Mouse (Mus musculus) testis, postnatal 10 days (tissue): Measurements from ENCODE around the gene Galnt15.
"Not testable (repeated sequence)": the region's sequence is repeated elsewhere in the genome, so short reads cannot be mapped to it uniquely, and the experiment has no call there.

Source experiments
- DNase-seq: peaks from one replicate; pipeline ENCODE4 v3.0.0; 2021; ENCODE audit warnings: low spot score

Gene Galnt15

GRCm38 (mm10) chr14:32036482-32036881 is 7.7 kb downstream of the Galnt15 start:
- DNase-seq, result peak; percentile 68

DNA sequence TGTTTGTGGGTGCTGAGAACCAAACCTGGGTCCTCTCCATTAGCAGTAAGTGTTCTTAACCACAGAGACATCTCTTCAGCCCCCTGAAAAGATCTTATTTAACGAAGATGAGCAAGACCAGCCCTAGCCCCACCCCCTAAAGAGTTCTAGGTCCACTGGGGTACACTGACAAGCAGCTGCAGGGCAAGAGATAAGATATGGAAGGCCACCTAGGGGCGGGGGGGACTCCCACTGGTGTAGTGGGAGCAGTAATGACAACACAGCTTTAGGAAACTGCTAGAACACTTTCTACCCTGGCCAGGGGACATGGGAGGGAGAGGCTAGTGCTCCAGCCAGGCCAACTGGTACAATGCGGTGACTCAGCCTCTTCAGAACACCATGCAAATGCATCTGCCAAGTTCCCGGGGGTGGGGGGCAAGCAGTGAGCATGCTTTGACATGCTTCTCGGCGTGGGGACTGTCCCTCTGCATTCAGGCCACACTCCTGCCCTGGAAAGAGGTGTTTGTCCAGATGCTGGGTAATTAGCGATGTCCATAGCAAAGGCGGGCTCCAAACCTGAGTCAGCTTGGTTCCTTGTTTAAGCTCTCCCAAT is 9.0 kb downstream of the Galnt15 start:
- no peak for DNase-seq

GRCm38 (mm10) chr14:32042108-32042507 is 13.3 kb downstream of the Galnt15 start:
- no peak for DNase-seq

GRCm38 (mm10) chr14:32046357-32046756 is 17.6 kb downstream of the Galnt15 start:
- peak; percentile 52 for DNase-seq

GRCm38 (mm10) chr14:32050171-32050570 is 21.4 kb downstream of the Galnt15 start:
- no peak for DNase-seq

DNA sequence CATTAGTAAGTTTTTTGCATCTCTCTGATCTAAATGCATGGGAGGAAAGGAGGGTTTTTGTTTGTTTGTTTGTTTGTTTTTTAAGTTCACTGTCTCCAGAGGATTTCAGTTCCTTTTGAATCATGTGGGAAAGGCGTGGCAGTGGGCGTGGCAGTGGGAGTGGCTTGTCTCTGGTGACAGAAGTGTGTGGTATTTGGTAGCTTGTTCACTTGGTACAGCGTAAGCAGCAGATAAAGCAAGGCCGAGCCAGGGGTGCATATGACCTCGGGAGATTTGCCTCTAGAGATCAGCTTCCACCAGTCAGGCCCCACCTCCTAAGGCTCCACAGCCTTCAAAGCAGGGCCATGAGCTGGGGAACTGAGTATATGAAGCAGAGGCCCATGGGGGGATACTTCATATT is 25.1 kb downstream of the Galnt15 start:
- peak; percentile 57 for DNase-seq

GRCm38 (mm10) chr14:32054788-32055187 is 26.0 kb downstream of the Galnt15 start:
- no peak for DNase-seq

DNA sequence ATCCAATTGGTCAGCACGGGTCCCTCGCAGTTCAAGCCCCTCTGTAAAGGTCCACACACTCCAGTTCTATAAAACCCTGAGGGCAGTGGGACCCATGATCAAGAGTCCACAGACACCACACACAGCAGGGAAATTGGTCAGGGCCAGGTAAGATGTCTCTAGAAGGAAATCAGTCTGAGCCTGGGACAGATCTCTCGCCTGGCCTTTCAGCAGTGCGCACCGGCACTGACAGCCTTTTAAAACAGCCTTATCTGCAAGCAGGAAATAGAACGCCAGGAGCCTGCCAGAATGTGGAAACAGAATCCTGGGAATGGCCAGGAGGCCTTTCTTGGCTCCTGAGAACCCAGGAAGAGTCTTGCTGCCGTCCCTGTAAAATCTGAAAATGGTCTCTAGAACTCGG is 27.0 kb downstream of the Galnt15 start:
- no peak for DNase-seq

DNA sequence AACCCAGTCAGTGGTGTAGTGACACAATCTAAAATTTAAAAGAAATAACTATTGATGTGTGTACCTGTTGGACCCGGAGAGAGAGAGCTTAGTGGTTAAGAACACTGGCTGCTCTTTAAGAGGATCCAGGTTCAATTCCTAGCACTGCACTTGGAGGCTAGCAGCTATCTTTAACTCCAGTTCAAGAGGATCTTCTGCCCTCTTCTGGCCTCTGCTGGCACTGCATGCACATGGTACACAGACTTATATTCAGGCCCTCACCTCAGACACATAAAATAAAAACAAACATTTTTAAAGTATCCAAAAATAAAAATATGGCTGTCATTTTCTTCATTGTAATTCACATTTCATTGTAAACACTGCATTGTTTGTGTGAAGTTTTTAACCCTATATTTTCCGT is 27.9 kb downstream of the Galnt15 start:
- DNase-seq, result peak; percentile 77

GRCm38 (mm10) chr14:32057664-32058063 is 28.9 kb downstream of the Galnt15 start:
- DNase-seq, result no peak

DNA sequence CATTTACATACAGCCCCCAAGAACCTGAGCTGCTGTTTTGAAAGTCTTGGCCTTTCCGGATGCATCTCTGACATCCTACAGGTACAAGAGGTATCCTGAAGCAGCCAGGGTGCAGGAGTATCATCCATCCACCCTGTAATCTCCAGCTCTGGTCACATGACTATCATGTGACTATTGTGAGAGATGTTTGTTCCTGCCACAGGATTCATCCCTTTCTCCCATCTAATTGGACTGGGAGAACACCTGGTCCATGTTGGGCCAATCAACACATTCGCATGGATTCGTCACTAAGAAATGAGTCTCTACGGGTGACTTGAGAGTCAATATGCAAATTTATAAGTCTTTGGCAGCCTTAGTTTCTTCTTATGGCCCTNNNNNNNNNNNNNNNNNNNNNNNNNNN is 32.6 kb downstream of the Galnt15 start:
- no peak for DNase-seq

- no peak for DNase-seq
Measured at GRCm38 (mm10) chr14:32072807-32073206, 44.0 kb downstream of the Galnt15 start.

GRCm38 (mm10) chr14:32073211-32073685 is 44.5 kb downstream of the Galnt15 start:
- DNase-seq, result no peak

GRCm38 (mm10) chr14:32073901-32074300 is 45.1 kb downstream of the Galnt15 start:
- no peak for DNase-seq

DNA sequence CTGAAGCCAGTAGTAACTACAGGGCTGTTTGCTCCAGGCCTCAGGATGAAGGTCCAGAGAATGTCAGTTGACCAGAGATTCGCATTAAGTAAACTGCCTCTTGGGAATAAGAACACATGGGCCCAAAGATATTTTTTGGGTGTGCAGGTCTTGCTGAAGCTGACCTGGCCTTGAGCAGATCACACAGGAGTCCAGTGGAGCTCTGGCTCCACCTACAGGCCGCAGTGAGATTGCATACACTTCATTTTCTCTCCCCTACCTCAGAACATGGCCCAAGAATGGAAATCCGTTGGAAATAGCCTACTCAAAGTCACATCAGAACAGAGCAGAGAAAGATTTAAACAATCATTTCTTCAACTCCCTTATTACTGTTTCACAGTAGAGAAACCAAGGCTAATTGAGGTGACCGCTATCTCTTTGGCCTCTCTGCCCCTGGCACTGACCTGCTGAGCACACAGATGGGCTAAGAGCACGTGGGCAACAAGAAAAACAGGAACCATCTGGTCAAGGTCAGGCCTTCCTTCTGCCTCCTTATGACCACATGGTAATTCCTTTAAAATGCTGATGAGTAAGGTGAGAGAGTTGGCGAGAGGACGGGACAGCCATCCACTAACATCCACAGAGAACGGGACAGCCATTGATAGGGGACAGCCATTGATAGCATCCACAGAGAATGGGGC is 48.2 kb downstream of the Galnt15 start:
- DNase-seq, result peak; percentile 87

DNA sequence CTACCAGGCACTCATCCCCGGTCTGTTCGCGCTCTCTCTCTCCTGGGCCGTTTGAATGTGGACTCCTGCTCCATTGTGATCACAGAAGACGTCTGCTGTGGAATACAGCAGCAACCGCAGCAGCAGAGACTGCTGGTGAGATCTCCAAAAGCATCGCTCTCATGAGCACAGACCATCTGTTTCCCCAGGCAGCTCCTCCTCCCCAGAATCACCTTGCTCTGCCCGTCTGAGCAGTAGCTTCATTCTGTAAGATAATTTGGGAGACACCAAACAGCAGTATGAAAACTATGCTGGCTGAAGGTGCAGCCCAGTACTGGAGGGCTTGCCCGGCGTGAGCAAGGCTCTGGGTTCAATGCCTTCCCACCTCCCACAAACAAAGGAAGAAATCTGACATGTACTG is 52.2 kb downstream of the Galnt15 start:
- no peak for DNase-seq

DNA sequence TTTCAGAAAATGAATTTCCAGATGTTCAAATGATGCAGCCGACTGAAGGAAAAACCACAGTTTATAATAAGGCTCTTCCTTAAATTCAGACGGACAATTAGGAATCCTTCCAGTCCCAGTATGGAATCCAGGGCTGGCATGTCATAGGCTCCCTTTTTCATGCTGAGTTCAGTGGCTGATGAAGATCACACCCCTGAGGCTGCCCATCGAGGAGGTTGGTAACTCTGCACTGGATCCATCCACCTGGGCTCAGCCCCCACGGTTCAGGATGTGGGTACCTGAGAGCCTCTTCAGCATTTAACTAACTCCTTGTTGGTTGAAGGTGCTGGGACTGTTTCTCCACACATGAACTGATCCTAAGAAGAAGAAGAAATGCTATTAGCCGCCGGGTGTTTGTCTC is 54.1 kb downstream of the Galnt15 start:
- no peak for DNase-seq

DNA sequence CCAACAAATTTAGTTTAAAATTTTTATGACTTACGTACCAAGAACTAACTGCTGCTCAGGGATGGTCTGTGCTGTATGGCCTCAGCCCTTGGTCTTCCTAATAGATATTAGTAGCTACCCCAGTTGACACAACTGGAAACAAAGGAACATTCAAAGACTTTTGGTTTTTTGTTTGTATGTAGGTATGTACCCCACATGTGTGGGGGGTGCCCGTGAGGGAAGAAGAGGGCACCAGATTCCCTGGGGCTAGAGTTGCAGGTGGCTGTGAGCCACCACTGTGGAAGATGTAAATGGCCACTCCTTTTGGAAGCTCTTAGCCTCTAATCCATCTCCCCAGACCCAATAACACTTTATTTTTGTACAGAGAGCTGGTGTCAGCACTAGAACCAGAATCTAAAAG is 54.7 kb downstream of the Galnt15 start:
- DNase-seq, result no peak

DNA sequence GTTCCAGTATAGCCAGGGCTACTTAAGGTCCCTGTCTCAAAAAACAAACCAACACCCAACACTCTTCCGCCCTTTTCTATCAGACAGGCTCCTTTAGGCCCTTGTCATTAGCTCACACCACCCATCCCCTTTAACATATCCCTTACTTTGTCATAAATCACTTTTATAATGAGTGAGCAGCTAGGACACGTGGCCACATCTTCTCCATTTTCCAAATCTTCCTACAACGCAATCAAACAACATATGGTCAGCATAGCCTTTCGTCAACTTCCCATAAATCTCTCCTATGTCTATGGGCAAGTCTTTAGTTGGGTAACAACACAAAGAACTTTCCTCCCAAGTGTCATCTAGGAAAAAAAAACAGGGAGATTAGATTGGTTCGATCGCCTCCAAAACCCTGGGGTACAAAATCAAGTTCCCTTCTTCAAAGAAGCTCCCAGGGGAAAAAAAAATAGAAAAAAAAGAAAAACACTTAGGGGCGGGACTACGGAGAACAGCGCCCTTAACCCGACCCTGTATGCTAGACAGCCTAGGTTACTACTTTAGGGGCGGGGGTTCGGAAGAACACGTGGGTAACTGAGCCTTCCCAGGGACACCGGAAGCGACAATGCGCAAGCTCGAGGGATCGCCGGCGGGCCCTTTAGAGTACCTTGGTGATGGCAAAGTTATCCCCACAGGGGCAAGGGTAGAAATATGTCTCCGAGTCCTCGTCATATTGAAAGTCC is 56.1 kb downstream of the Galnt15 start, which contains the start of gene Oxnad1:
TSS of gene Oxnad1 (plus strand) at position 614 of the 725 bp plus-strand sequence.
- DNase-seq, result no peak

DNA sequence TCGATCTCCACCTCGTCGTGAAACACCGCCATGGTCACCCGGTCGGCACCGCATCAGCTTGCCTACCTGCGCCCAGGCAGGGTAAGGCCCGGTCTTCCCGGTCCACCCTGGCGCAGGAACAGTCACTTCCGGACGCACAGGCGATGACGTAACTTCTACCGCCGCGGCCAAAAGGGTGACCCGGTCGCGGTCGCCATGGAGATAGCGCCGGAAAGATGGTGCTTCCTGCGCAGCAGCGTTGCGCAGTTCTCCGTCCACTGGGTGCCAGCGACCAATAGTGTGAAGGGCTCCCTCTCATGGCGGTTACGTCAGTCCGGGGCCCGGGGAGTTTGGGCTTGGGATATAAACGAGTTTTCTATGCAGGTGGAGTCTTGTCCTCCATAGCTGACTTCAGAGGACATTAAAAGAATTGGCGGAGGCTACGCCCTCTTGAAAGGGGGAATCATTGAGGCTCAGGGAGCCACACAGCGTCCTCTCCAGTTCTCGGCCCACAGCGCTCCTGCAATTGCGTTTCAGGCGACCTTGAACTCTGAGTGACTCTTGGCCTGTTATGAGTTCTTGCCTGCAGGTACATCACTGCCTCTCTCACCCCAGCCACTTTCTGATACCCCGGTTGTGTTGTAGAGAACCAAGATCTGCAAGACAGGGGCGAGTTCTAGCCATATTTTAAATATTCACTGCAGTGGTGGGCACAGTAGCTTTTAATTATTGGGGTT is 56.9 kb downstream of the Galnt15 start, which contains the start of gene Dph3:
TSS of gene Dph3 (minus strand) at position 244 of the 716 bp plus-strand sequence.
- DNase-seq, result peak; percentile 99

GRCm38 (mm10) chr14:32086226-32086625 is 57.4 kb downstream of the Galnt15 start:
- DNase-seq, result no peak

GRCm38 (mm10) chr14:32087584-32088248 is 58.9 kb downstream of the Galnt15 start:
- DNase-seq, result not testable (repeated sequence)
